Mouse (Mus musculus) adrenal gland, postnatal 36 days (tissue): ENCODE results near the gene Morn2. TPM values are rescaled to one million over a fixed set of nuclear protein-coding genes. Genes with fewer than 3 reads are reported as not detected.
"Not testable (repeated sequence)": the region's sequence is repeated elsewhere in the genome, so short reads cannot be mapped to it uniquely, and the experiment has no call there.

ENCODE experiments used
- DNase-seq, 2 experiments: peaks; one replicate each; pipeline ENCODE4 v3.0.0; 2021; ENCODE audit warnings: mixed read lengths in 1 of 2
- long read RNA-seq, 2 experiments: library from polyadenylated mRNA; stranded (forward); transcript quantifications; one replicate each; pipeline ENCODE4 v2.0.0; 2021; ENCODE audit warnings: borderline sequencing depth in 2 of 2
- total RNA-seq, 2 experiments: library from RNA; stranded (reverse); gene quantifications; 2 replicates each; pipeline ENCODE4 v1.2.3; 2021

Gene Morn2
- 10 to 100 TPM; 13.7 to 17.6 TPM for total RNA-seq
- long read RNA-seq, experiment 1, transcript Morn2-202 (5 exons, 656 nt), result major isoform, 8 of 8 reads
- long read RNA-seq, experiment 1, partial matches to known transcripts, result 0 of 8 reads
- long read RNA-seq, experiment 1, other reads (novel, unspliced or antisense), result 0 of 8 reads
- long read RNA-seq, experiment 2, transcript Morn2-202 (5 exons, 656 nt), result major isoform, 6 of 9 reads
- long read RNA-seq, experiment 2, partial matches to known transcripts, result 3 of 9 reads
- long read RNA-seq, experiment 2, other reads (novel, unspliced or antisense), result 0 of 9 reads

- DNase-seq, result peak; percentile 99
These were observed at the start of gene Morn2, which contains the start of gene Dhx57 for GRCm38 (mm10) chr17:80290074-80290657. Gene Morn2 (plus strand): TSS chr17:80290203. Gene Dhx57 (minus strand): TSS chr17:80290476.

DNA sequence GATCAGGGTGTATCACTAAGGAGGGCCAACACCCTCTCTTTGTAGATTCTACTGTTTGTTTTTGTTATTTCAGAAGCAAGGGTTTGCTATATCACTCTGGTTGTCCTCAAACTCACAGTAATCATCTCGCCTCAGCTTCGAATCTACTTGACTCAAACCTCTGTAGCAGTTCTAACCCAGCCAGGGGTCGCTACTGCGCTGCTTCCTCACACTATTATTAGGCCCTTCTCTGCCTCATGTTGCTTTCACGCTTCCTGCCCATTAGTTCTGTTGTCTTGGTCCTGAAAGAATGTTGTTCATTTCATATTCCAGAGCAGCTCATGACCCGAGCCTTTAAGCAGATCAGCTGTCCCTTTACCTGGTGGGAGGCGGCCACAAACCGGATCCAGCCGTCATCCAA lies 48.4 kb upstream of the Morn2 start:
- DNase-seq, result no peak

- peak in 1 of 2 experiments; percentile 14 for DNase-seq
These were observed 46.9 kb upstream of the Morn2 start for GRCm38 (mm10) chr17:80243116-80243515.

- peak; percentile 32 to 42 for DNase-seq
These were observed 37.1 kb upstream of the Morn2 start for GRCm38 (mm10) chr17:80252757-80253525.

GRCm38 (mm10) chr17:80254421-80254820 lies 35.6 kb upstream of the Morn2 start:
- no peak for DNase-seq

GRCm38 (mm10) chr17:80255208-80255607 lies 34.8 kb upstream of the Morn2 start:
- peak; percentile 85 to 86 for DNase-seq

- no peak for DNase-seq
These were observed 22.9 kb upstream of the Morn2 start for GRCm38 (mm10) chr17:80267065-80267464.

- DNase-seq, result no peak
These were observed 21.9 kb upstream of the Morn2 start for GRCm38 (mm10) chr17:80268151-80268550.

DNA sequence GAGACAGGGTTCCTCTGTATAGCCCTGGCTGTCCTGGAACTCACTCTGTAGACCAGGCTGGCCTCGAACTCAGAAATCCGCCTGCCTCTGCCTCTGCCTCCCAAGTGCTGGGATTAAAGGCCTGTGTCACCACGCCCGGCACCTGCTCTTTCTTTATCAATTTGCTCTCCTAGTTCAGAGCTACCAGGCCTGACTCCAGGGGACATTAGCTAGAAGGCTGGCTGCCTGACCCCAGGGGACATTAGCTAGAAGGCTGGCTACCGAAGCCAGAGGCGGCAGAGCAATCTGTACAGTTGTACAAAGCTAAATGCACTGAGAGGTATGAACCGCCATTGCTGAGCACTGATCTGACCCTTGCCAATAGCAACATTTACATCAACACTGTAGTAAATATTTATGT lies 19.4 kb upstream of the Morn2 start:
- DNase-seq, result not testable (repeated sequence)

- DNase-seq, result no peak
These were observed 11.7 kb upstream of the Morn2 start for GRCm38 (mm10) chr17:80278255-80278654.

DNA sequence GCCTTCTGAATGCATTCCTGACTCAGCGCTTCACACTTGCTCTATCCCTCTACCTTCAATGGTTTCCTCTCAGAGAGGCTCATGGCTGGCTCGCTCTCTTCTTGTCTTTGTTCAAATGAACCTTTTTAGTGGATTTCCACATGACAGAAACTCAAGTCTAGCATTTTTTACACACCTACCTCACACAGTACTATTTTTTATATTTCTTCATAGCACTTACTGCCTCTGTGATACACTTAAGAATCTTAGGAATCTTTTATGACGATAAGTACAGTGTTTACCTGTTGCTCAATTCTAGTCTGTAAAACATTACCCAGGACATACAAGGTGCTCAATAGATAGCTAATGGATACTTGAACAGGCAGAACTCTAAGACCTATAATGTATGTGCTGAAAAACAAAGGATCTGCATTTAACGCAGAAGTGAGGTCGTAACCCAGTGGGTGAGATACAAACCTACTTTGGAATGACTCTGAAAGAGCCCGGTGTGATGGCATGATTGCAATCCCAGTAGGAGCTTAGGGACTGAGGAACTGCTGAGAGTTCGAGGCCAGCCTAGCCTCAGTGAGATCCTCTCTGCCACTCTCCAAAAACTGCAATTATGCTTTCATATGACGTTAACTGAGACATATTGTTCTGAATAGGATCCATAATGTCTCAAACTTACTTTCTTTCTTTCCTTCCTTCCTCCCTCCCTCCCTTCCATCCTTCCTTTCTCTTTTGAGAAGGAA lies 10.5 kb upstream of the Morn2 start:
- no peak for DNase-seq

DNA sequence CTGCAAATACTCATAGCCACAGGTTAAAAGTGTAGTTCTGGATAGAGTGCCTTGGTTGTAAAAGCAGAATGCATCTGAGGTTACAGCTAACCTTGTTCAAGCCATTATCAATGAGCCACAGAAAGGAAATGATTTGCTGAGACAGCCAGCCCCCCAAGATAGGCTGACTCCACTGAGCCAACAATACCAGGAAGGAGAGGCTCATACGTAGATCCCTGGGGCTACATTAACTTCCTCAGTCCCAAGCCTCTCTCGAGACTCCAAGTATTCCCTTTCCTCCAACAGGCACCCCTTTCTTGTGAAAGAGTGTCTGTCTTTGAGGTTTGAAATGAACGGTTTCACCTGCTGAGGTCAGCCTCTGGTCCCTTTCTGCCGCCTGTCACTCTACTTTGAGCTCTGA lies 5.6 kb upstream of the Morn2 start:
- no peak for DNase-seq

DNA sequence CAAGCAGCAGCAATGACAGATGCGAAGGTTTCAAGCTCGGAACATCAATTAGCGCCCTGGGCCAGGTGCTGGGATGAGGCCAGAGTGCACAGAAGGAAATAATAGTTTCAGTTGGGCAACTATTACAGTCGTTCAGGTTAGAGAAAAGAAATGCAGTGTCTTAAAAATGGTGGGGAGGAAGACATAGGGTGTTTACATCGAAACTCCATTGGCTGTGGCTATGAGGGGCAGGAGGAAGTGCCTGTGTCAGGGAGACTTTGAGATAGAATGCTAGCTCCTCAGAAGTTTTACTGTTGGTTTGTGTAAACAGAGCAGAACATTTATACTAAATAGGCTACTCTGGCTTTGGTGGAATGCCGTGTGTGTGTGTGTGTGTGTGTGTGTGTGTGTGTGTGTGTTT lies 2.0 kb upstream of the Morn2 start:
- DNase-seq, result no peak

- no peak for DNase-seq
These were observed 526 bp upstream of the Morn2 start for GRCm38 (mm10) chr17:80289280-80290073.

GRCm38 (mm10) chr17:80291148-80291547 lies 1.1 kb downstream of the Morn2 start:
- DNase-seq, result peak in 1 of 2 experiments; percentile 43

DNA sequence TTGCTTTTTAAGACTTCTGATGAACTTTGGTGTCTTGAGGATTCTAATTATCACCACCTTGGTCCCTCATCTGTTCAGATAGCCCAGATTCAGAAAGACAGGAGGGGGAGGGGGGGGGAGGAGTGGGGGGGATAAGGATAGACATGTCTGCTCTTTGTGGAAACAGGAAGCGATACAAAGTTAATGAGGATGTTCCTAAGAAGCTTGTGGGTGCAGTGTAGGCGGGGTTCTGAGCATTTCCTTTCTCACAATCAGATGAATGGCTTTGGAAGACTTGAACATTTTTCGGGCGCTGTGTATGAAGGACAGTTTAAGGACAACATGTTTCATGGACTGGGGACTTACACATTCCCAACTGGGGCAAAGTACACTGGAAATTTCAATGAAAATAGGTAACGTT lies 5.3 kb downstream of the Morn2 start:
- DNase-seq, result no peak

- DNase-seq, result no peak
These were observed 8.8 kb downstream of the Morn2 start for GRCm38 (mm10) chr17:80298844-80299243.

- DNase-seq, result no peak
These were observed 17.2 kb downstream of the Morn2 start, which contains the start of gene Arhgef33 for GRCm38 (mm10) chr17:80307251-80307650. Gene Arhgef33 (plus strand): TSS chr17:80307407.

DNA sequence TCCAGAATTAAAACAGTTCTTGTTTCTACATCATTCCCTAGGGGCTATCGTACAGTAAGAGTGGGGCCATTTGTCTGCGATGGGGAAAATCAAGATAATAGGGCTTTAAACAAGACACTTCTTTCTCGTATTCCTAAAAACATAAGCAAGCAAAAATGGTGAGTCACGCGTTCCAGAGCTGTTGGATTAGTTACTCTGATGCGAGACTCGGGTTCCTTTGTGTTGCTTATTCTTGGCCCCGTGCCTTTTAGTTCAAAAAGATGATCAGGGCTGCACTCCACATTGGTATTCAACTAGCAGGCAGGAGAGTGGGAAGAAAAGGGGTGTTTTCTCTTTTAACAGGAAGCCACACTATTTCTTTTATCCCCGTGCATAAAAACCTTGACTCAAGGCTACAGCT lies 21.8 kb downstream of the Morn2 start:
- DNase-seq, result peak; percentile 9 to 25

- no peak for DNase-seq
These were observed 22.4 kb downstream of the Morn2 start for GRCm38 (mm10) chr17:80312405-80312804.

DNA sequence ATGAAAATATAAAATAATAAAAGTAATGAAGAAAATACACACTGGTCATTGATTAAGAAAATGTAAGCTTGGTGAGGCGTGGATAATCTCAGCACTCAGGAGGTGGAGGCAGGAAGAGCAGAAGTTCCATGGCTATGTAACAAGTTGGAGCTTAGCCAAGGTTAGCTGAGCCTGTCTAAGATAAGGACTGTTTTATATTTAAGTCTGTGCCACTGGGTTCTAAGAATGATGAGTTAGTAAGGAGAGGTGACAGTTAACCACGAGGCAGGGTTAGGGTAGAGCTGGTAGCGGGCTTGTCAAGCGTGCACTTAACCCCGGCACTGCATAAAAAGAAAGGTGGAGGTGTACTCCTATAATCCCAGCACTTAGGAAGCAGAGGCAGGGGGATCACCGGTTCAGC lies 32.2 kb downstream of the Morn2 start:
- peak; percentile 8 to 26 for DNase-seq
